Mouse (Mus musculus) stomach, embryonic 14.5 days (tissue): ENCODE results near the gene Arvcf. TPM values are rescaled to one million over a fixed set of nuclear protein-coding genes. Genes with fewer than 3 reads are reported as not detected.

Experiments used
- ATAC-seq: fragments of 200-750 bp; cut with Nextera tagmentation; 2 replicates; pipeline ENCODE4 v1.8.0; 2017; ENCODE audit warnings: low read depth, moderate TSS enrichment; ENCODE audit not compliant: insufficient number of reproducible peaks, insufficient read depth, low FRiP score
- H3K27ac ChIP-seq: fragments of 300-500 bp; sonication (generic); 2 replicates; pipeline ENCODE4 v1.5.1; 2014; ENCODE audit warnings: mild to moderate bottlenecking, low read length, moderate library complexity, mixed read lengths
- H3K27me3 ChIP-seq: fragments of 300-500 bp; sonication (generic); 2 replicates; pipeline ENCODE4 v1.6.1; 2014; ENCODE audit warnings: low read length, control low read depth, mixed read lengths; ENCODE audit not compliant: control insufficient read depth, insufficient read depth
- H3K36me3 ChIP-seq: fragments of 300-500 bp; sonication (generic); 2 replicates; pipeline ENCODE4 v1.6.1; 2014; ENCODE audit warnings: mild to moderate bottlenecking, control low read depth, low read length, moderate library complexity, mixed read lengths; ENCODE audit not compliant: control insufficient read depth, insufficient read depth
- H3K4me1 ChIP-seq: fragments of 300-500 bp; sonication (generic); 2 replicates; pipeline ENCODE4 v1.6.1; 2014; ENCODE audit warnings: low read length, control low read depth, mixed read lengths; ENCODE audit not compliant: control insufficient read depth, insufficient read depth
- H3K4me2 ChIP-seq: fragments of 300-500 bp; sonication (generic); replicated peaks from 2 replicates; pipeline ENCODE4 v1.6.1; 2014; ENCODE audit warnings: low read depth, low read length, control low read depth
- H3K4me3 ChIP-seq: fragments of 300-500 bp; sonication (generic); 2 replicates; pipeline ENCODE4 v1.5.1; 2014; ENCODE audit warnings: low read depth, low read length, control low read depth
- H3K9ac ChIP-seq: fragments of 300-500 bp; sonication (generic); replicated peaks from 2 replicates; pipeline ENCODE4 v1.6.1; 2014; ENCODE audit warnings: low read depth, mild to moderate bottlenecking, control low read depth, low read length, moderate library complexity, mixed read lengths
- H3K9me3 ChIP-seq: fragments of 300-500 bp; sonication (generic); 2 replicates; pipeline ENCODE4 v1.6.1; 2016; ENCODE audit warnings: low read depth, low read length, control low read depth; ENCODE audit not compliant: control insufficient read depth
- WGBS: fragments of 180-500 bp; shearing (Covaris S2); extraction: QIAGEN DNeasy Blood & Tissue Kit; methylation state at CpG from one replicate; pipeline ENCODE4 v1.1.7; 2014; 5-methylcytosine and 5-hydroxymethylcytosine counted together
- polyA plus RNA-seq: library from polyadenylated mRNA; unstranded; fragments of >200 nt; fragmentation: Nextera tagmentation; extraction: Ambion mirVana; gene quantifications from 2 replicates; pipeline ENCODE4 v1.2.1, GENCODE M21; 2014

Arvcf gene
- polyA plus RNA-seq, 1 experiment from 2014 or later, result 27.9 TPM

GRCm38 (mm10) chr16:18333976-18334375 lies 14.0 kb upstream of the Arvcf start:
- Histone ChIP-seq H3K9me3 (no peaks in the 10 kb centered on the region), H3K4me1 (no peaks in the 10 kb centered on the region), H3K27ac (no peak overlapping the region), H3K4me3 (no peak overlapping the region), H3K4me2 (no peak overlapping the region), H3K27me3 (no peaks in the 10 kb centered on the region), H3K9ac (no peak overlapping the region), H3K36me3 (no peaks in the 10 kb centered on the region)
- 84% methylated on average over 3 of the region's 3 CpGs for WGBS
- ATAC-seq, result no peak

GRCm38 (mm10) chr16:18335981-18336380 lies 12.0 kb upstream of the Arvcf start:
- 97% methylated on average over 3 of the region's 3 CpGs for WGBS
- H3K9me3 ChIP-seq, result no peaks in the 10 kb centered on the region
- H3K4me1 ChIP-seq, result no peaks in the 10 kb centered on the region
- H3K9ac ChIP-seq, result no peak overlapping the region
- no peak for ATAC-seq
- no peak overlapping the region for H3K27ac ChIP-seq
- H3K36me3 ChIP-seq, result no peaks in the 10 kb centered on the region
- H3K4me2 ChIP-seq, result no peak overlapping the region
- no peaks in the 10 kb centered on the region for H3K27me3 ChIP-seq
- no peak overlapping the region for H3K4me3 ChIP-seq

DNA sequence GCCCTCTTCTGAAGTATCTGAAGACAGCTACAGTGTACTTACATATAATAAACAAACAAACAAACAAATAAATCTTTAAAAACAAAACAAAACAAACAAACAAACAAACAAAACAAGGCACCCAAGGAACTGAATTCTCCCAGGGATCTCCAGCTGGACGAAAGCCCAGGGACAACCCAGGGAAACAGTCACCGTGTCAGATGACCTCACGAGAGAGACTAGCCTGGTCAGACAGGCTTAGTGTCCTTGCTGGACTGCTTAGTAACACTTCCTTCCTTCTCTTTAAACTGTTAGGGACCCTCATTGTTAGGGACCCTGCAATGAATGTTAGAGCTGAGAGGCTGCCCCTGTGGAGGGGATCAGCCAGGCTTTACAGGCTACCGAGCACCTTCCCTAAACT lies 10.7 kb upstream of the Arvcf start:
- no peak overlapping the region for H3K4me3 ChIP-seq
- no peak overlapping the region for H3K27ac ChIP-seq
- H3K4me2 ChIP-seq, result no peak overlapping the region
- no peaks in the 10 kb centered on the region for H3K9me3 ChIP-seq
- ATAC-seq, result no peak
- H3K4me1 ChIP-seq, result no peaks in the 10 kb centered on the region
- 87% methylated on average over 4 of the region's 4 CpGs for WGBS
- H3K36me3 ChIP-seq, result no peaks in the 10 kb centered on the region
- no peak overlapping the region for H3K9ac ChIP-seq
- H3K27me3 ChIP-seq, result no peaks in the 10 kb centered on the region

DNA sequence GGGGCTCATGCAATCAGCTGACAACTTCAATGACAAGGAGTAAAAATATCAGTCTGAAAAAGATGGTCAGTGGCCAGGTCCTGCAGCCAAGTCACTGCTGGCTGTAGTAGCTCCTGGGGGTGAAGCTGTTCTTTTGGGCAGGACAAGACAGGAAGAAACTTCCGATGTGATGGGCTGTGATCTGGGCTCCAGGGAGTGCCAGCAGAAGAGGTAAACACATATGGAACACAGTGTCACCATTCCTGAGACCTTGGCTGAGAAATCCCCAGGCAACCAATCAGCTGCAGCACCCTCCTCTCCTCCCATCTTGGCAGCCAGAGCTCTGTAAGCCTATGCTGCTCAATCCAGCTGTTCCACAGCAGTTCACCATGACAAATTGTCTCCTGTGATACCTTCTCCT lies 8.1 kb upstream of the Arvcf start:
- H3K27ac ChIP-seq, result no peak overlapping the region
- no peak overlapping the region for H3K4me3 ChIP-seq
- H3K27me3 ChIP-seq, result no peaks in the 10 kb centered on the region
- peaks cover 7% of the 10 kb centered on the region; the same call in 1 of the 2 replicates for H3K4me1 ChIP-seq
- no peaks in the 10 kb centered on the region for H3K36me3 ChIP-seq
- H3K9ac ChIP-seq, result no peak overlapping the region
- ATAC-seq, result no peak
- 32% methylated on average over 1 of the region's 1 CpGs for WGBS
- no peak overlapping the region for H3K4me2 ChIP-seq
- H3K9me3 ChIP-seq, result no peaks in the 10 kb centered on the region

- H3K4me2 ChIP-seq, result no peak overlapping the region
- H3K36me3 ChIP-seq, result no peaks in the 10 kb centered on the region
- no peak overlapping the region for H3K9ac ChIP-seq
- no peaks in the 10 kb centered on the region for H3K9me3 ChIP-seq
- H3K27ac ChIP-seq, result no peak overlapping the region
- no peak for ATAC-seq
- H3K27me3 ChIP-seq, result no peaks in the 10 kb centered on the region
- H3K4me3 ChIP-seq, result no peak overlapping the region
- H3K4me1 ChIP-seq, result peaks cover 7% of the 10 kb centered on the region; the same call in 1 of the 2 replicates
- 87% methylated on average over 8 of the region's 8 CpGs for WGBS
Measured at GRCm38 (mm10) chr16:18341605-18342004, 6.4 kb upstream of the Arvcf start.

DNA sequence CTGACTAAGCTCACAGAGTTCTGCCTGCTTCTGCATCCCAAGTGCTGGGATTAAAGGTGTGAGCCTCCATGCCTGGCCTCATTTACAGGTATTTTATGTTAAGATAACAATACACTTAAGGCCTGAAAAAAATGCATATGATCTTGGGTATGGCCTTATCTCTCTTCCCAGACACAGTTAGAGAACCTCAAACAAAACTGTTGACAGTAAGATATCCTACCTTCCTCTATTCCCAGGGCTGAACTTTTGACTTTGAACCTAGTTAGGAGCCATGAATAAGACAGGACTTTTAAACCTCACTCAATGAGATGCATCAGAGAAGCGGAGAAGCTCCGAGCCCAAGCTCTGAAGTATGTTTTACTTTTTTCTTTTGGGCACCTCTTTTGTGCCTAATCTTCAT lies 5.9 kb upstream of the Arvcf start:
- no peak overlapping the region for H3K27ac ChIP-seq
- ATAC-seq, result no peak
- H3K36me3 ChIP-seq, result no peaks in the 10 kb centered on the region
- peaks cover 7% of the 10 kb centered on the region; the same call in 1 of the 2 replicates for H3K4me1 ChIP-seq
- H3K9ac ChIP-seq, result no peak overlapping the region
- 86% methylated on average over 2 of the region's 2 CpGs for WGBS
- H3K27me3 ChIP-seq, result no peaks in the 10 kb centered on the region
- H3K4me3 ChIP-seq, result no peak overlapping the region
- no peaks in the 10 kb centered on the region for H3K9me3 ChIP-seq
- no peak overlapping the region for H3K4me2 ChIP-seq

GRCm38 (mm10) chr16:18342650-18343570 lies 5.1 kb upstream of the Arvcf start:
- H3K4me1 ChIP-seq, result peaks cover 10% of the 10 kb centered on the region; the same call in 1 of the 2 replicates
- WGBS, result 49% methylated on average over 9 of the region's 9 CpGs
- H3K9ac ChIP-seq, result peak overlapping the region; percentile 14; the same call in 1 of the 2 replicates
- peak overlapping the region; percentile 83 for H3K4me2 ChIP-seq
- H3K4me3 ChIP-seq, result peak overlapping the region; percentile 48
- no peak for ATAC-seq
- H3K27me3 ChIP-seq, result no peaks in the 10 kb centered on the region
- H3K27ac ChIP-seq, result no peak overlapping the region
- no peaks in the 10 kb centered on the region for H3K36me3 ChIP-seq
- H3K9me3 ChIP-seq, result no peaks in the 10 kb centered on the region

- under 1% methylated on average over 38 of the region's 38 CpGs for WGBS
- Histone ChIP-seq H3K4me2 (peak overlapping the region; percentile 83), H3K27ac (no peak overlapping the region), H3K36me3 (no peaks in the 10 kb centered on the region), H3K4me1 (peaks cover 10% of the 10 kb centered on the region; the same call in 1 of the 2 replicates), H3K9me3 (no peaks in the 10 kb centered on the region), H3K27me3 (no peaks in the 10 kb centered on the region), H3K9ac (peak overlapping the region; percentile 14; the same call in 1 of the 2 replicates), H3K4me3 (peak overlapping the region; percentile 48)
- ATAC-seq, result peak; percentile 88
Measured at GRCm38 (mm10) chr16:18343778-18344177, 4.2 kb upstream of the Arvcf start.
